Mouse (Mus musculus): Measurements from ENCODE around the gene Trpm2. TPM values are rescaled to one million over a fixed set of nuclear protein-coding genes. Genes with fewer than 3 reads are reported as not detected.

Gene Trpm2
- total RNA-seq, 2 experiments from 2014 or later: 37.9 to 40.8 TPM

Other genes starting within 250 kb of the Trpm2 start
- gene Krtap12-1, start 250.0 kb downstream of the Trpm2 start, total RNA-seq (2021): not detected
- gene Gm10100, start 244.1 kb downstream of the Trpm2 start, total RNA-seq (2021): not detected
- not detected for gene Gm18596, start 227.9 kb downstream of the Trpm2 start, total RNA-seq (2021)
- gene Gm9736, start 219.2 kb downstream of the Trpm2 start, total RNA-seq (2021): not detected
- gene Gm3233, start 210.9 kb downstream of the Trpm2 start, total RNA-seq (2021): not detected
- gene Gm3238, start 199.2 kb downstream of the Trpm2 start, total RNA-seq (2021): not detected
- gene Gm7138, start 193.6 kb downstream of the Trpm2 start, total RNA-seq (2021): not detected
- gene Gm3250, start 188.0 kb downstream of the Trpm2 start, total RNA-seq (2021): not detected
- not detected for gene Gm7137, start 182.4 kb downstream of the Trpm2 start, total RNA-seq (2021)
- gene Gm9639, start 175.5 kb downstream of the Trpm2 start, total RNA-seq (2021): not detected
- not detected for gene Gm19668, start 171.4 kb downstream of the Trpm2 start, total RNA-seq (2021)
- not detected for gene Gm9507, start 158.7 kb downstream of the Trpm2 start, total RNA-seq (2021)
- not detected for gene Gm2696, start 155.9 kb downstream of the Trpm2 start, total RNA-seq (2021)
- not detected for gene Krtap10-4, start 143.5 kb downstream of the Trpm2 start, total RNA-seq (2021)
- gene Krtap10-10, start 134.6 kb downstream of the Trpm2 start, total RNA-seq (2021): not detected
- gene Gm36176, start 123.8 kb downstream of the Trpm2 start, total RNA-seq (2021): not detected
- not detected for gene Gm10318, start 117.7 kb downstream of the Trpm2 start, total RNA-seq (2021)
- gene Gm3285, start 108.6 kb downstream of the Trpm2 start, total RNA-seq (2021): not detected
- 1 to 10 TPM; 3.8 to 5.0 TPM for gene Lrrc3, start 68.0 kb downstream of the Trpm2 start, total RNA-seq (2021)
- gene 1810043G02Rik, start 8.0 kb upstream of the Trpm2 start, total RNA-seq (2021): 10 to 100 TPM; 39.9 to 40.5 TPM
- 100 to 1,000 TPM; 217 to 223 TPM for gene Pfkl, start 39.5 kb upstream of the Trpm2 start, total RNA-seq (2021)
- gene Dnmt3l, start 71.4 kb upstream of the Trpm2 start, total RNA-seq (2021): 1 to 10 TPM in 1 of 2 experiments, under 1 TPM in 1; 0.74 to 1.2 TPM
- under 1 TPM; 0.64 to 0.79 TPM for gene Aire, start 73.0 kb upstream of the Trpm2 start, total RNA-seq (2021)
- gene Icosl, start 98.7 kb upstream of the Trpm2 start, total RNA-seq (2021): 10 to 100 TPM; 12.1 to 12.7 TPM
- gene D10Jhu81e, start 199.2 kb upstream of the Trpm2 start, total RNA-seq (2021): 100 to 1,000 TPM; 129 to 132 TPM
- 10 to 100 TPM; 19.7 to 20.5 TPM for gene Pwp2, start 214.6 kb upstream of the Trpm2 start, total RNA-seq (2021)

Measured in layer of hippocampus, adult 18-20 months (tissue).